Mouse (Mus musculus): ENCODE data around the gene Phlpp1.

DNA sequence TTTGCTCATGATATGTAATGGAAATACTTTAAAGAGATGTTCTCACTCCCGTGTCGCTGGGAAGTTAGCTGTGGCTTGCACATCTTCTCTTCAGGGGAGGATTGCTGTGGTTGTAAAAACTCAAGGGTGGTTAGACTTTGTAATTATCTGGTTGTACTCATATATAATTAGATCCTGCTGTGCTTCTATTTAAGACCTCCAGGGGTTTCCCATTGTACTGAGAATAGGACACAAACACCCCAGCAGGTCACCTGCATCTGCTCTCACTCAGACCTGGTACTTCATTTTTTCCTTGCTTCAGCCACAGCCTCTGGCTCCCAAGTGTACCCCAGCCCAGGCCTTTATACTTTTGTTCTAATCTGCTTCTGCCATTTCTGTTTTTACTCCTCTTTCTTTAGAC, 50.4 kb downstream of the Phlpp1 start:
- TF ChIP-seq CTCF (IDR thresholded peaks at IDR 0.05; ENCODE audit: borderline replicate concordance, extremely low read depth, insufficient read depth, insufficient read length) = no peak
- TF ChIP-seq POLR2A (IDR thresholded peaks at IDR 0.05; ENCODE audit: borderline replicate concordance, extremely low read depth, insufficient read depth, insufficient read length, poor library complexity, severe bottlenecking) = no peak

Measured in brain, embryonic 14.5 days (tissue).